In genomic region chr6:52168191-52169055, GRCm38 (mm10) we compare ENCODE assay signal across 8 mouse cellular contexts. TPM values are rescaled to one million over a fixed set of nuclear protein-coding genes. Genes with fewer than 3 reads are reported as not detected.
DNase-seq lines count a peak whose midpoint lies in the region; ATAC-seq and TF ChIP-seq lines count a peak whose summit lies in the region.

No protein-coding gene starts in this region.

- no peaks in the 10 kb centered on the region; the same call in 1 of the 2 replicates for H3K4me1 ChIP-seq in liver, adult 2 months (ENCODE audit: control insufficient read depth, insufficient read depth, low read length)
- peaks cover 45% of the 10 kb centered on the region for H3K4me1 ChIP-seq in intestine, embryonic 14.5 days (replicated peaks; ENCODE audit: control insufficient read depth, insufficient read depth, low read length)
- peaks cover 99% of the 10 kb centered on the region for H3K4me1 ChIP-seq in neural tube, embryonic 13.5 days (replicated peaks)
- no peaks in the 10 kb centered on the region for H3K4me1 ChIP-seq in cerebellum, adult 2 months (ENCODE audit: control insufficient read depth, insufficient read depth, low read length)

- ATAC-seq in intestine, embryonic 14.5 days (replicated peaks; ENCODE audit: low FRiP score, low TSS enrichment, low read depth) = no peak
- ATAC-seq in neural tube, embryonic 13.5 days (ENCODE audit: low read depth) = no peak

- H3K36me3 ChIP-seq in liver, adult 2 months (ENCODE audit: control insufficient read depth, insufficient read depth, low read length) = no peaks in the 10 kb centered on the region
- H3K36me3 ChIP-seq in intestine, embryonic 14.5 days (ENCODE audit: control insufficient read depth, insufficient read depth, low read length) = no peaks in the 10 kb centered on the region
- peaks cover 23% of the 10 kb centered on the region for H3K36me3 ChIP-seq in neural tube, embryonic 13.5 days

- WGBS in liver, adult 2 months = 7% methylated on average over 42 of the region's 42 CpGs
- WGBS in intestine, embryonic 14.5 days = 21% methylated on average over 42 of the region's 42 CpGs
- WGBS in neural tube, embryonic 13.5 days = 3% methylated on average over 42 of the region's 42 CpGs
- 3% methylated on average over 42 of the region's 42 CpGs for WGBS in cerebellum, adult 2 months

- H3K27ac ChIP-seq in liver, adult 2 months (replicated peaks; ENCODE audit: insufficient read depth, low read depth, low read length) = no peak overlapping the region; the same call in 1 of the 2 replicates
- H3K27ac ChIP-seq in intestine, embryonic 14.5 days (ENCODE audit: low read depth) = peak overlapping the region; percentile 95
- H3K27ac ChIP-seq in neural tube, embryonic 13.5 days (replicated peaks) = peak overlapping the region; percentile 99
- no peak overlapping the region for H3K27ac ChIP-seq in cerebellum, adult 2 months (ENCODE audit: insufficient read depth, low read length)

- H3K27me3 ChIP-seq in liver, adult 2 months (ENCODE audit: control insufficient read depth, insufficient read depth, low read length) = peaks cover 19% of the 10 kb centered on the region; the same call in 1 of the 2 replicates
- H3K27me3 ChIP-seq in intestine, embryonic 14.5 days (replicated peaks; ENCODE audit: control insufficient read depth, insufficient read depth, low read length) = 0 out of 2 replicates have a peak, but pooled peaks cover 8% of the 10 kb centered on the region
- no peaks in the 10 kb centered on the region for H3K27me3 ChIP-seq in neural tube, embryonic 13.5 days
- H3K27me3 ChIP-seq in cerebellum, adult 2 months (ENCODE audit: control insufficient read depth, insufficient read depth, low read length) = peaks cover 19% of the 10 kb centered on the region; the same call in 1 of the 2 replicates

- no peak for TF ChIP-seq POLR2A in liver, adult 2 months (IDR thresholded peaks at IDR 0.05; ENCODE audit: extremely low read depth, insufficient read depth, low read length)
- no peak for TF ChIP-seq POLR2A in cerebellum, adult 2 months (IDR thresholded peaks at IDR 0.05; ENCODE audit: borderline replicate concordance, insufficient read depth, low read length)

- no peaks in the 10 kb centered on the region for H3K9me3 ChIP-seq in intestine, embryonic 14.5 days (ENCODE audit: control insufficient read depth, low read length)
- no peaks in the 10 kb centered on the region for H3K9me3 ChIP-seq in neural tube, embryonic 13.5 days

- H3K4me3 ChIP-seq in liver, adult 2 months (ENCODE audit: insufficient read depth, low read depth, low read length) = peak overlapping the region; percentile 24; the same call in 1 of the 2 replicates
- H3K4me3 ChIP-seq in intestine, embryonic 14.5 days (ENCODE audit: low read depth, low read length) = peak overlapping the region; percentile 59
- H3K4me3 ChIP-seq in neural tube, embryonic 13.5 days = peak overlapping the region; percentile 89
- H3K4me3 ChIP-seq in cerebellum, adult 2 months (replicated peaks; ENCODE audit: insufficient read depth, low read depth, low read length) = no peak overlapping the region

- no peaks in the 10 kb centered on the region for H3K79me2 ChIP-seq in liver, adult 2 months (ENCODE audit: control insufficient read depth, insufficient read depth, low read length)

- H3K4me2 ChIP-seq in intestine, embryonic 14.5 days (ENCODE audit: low read length) = peak overlapping the region; percentile 70
- peak overlapping the region; percentile 75 for H3K4me2 ChIP-seq in neural tube, embryonic 13.5 days

- H3K9ac ChIP-seq in liver, adult 2 months (ENCODE audit: low read depth, low read length) = peak overlapping the region; percentile 55; the same call in 1 of the 2 replicates
- H3K9ac ChIP-seq in intestine, embryonic 14.5 days (ENCODE audit: low read length) = peak overlapping the region; percentile 87
- H3K9ac ChIP-seq in neural tube, embryonic 13.5 days = peak overlapping the region; percentile 92

- DNase-seq in adrenal gland, postnatal 10 days = peak; percentile 69
- DNase-seq in adrenal gland, adult 18-20 months (ENCODE audit: low spot score in 2 of 2) = no peak
- DNase-seq in liver, adult 2 months (ENCODE audit: extremely low read depth, low read depth, low spot score) = no peak
- no peak for DNase-seq in liver
- DNase-seq in intestine, embryonic 14.5 days (ENCODE audit: low spot score) = peak; percentile 74
- DNase-seq in cerebellum, adult 9-11 months = no peak
- no peak for DNase-seq in cerebellum, adult 2 months

- no peak for TF ChIP-seq CTCF in liver, adult 2 months (IDR thresholded peaks at IDR 0.05; ENCODE audit: low read depth, low read length)
- no peak for TF ChIP-seq CTCF in cerebellum, adult 2 months (IDR thresholded peaks at IDR 0.05; ENCODE audit: borderline replicate concordance, insufficient read depth, low read depth, low read length)

RNA-seq across cellular contexts. Expression of gene Hoxa2, which starts 3.8 kb away (rescaled TPM):
- 1 to 10 TPM; 2.3 to 5.1 TPM for total RNA-seq in adrenal gland, postnatal 10 days (2021)
- total RNA-seq in adrenal gland, adult 18-20 months (2021) = 1 to 10 TPM in 1 of 2 experiments, under 1 TPM in 1; 0.96 to 1.3 TPM
- 0.09 and 0.40 TPM in 2 replicates for total RNA-seq in liver, adult 2 months (2014; rRNA removed)
- 0.27 and 0.34 TPM in 2 replicates for polyA plus RNA-seq in liver, adult 2 months (2012; rRNA removed)
- polyA plus RNA-seq in intestine, embryonic 14.5 days (2014; fragmentation: Nextera tagmentation; extraction: Ambion mirVana) = 10.1 and 10.8 TPM in 2 replicates
- 11.9 and 13.7 TPM in 2 replicates for polyA plus RNA-seq in neural tube, embryonic 13.5 days (2015; fragmentation: Nextera tagmentation; extraction: Ambion mirVana)
- polyA plus RNA-seq in cerebellum, adult 2 months (2012; rRNA removed) = 1.8 and 2.8 TPM in 2 replicates

RNA-seq across cellular contexts. Expression of gene 5730596B20Rik, which starts 8.9 kb away (rescaled TPM):
- total RNA-seq in adrenal gland, postnatal 10 days (2021) = under 1 TPM; 0.27 to 0.94 TPM
- total RNA-seq in adrenal gland, adult 18-20 months (2021) = under 1 TPM; 0.13 to 0.33 TPM
- total RNA-seq in liver, adult 2 months (2014; rRNA removed) = 0.09 TPM in 1 of 2 replicates, not detected in the other
- 0.02 TPM in 2 replicates for polyA plus RNA-seq in liver, adult 2 months (2012; rRNA removed)
- 2.5 and 2.8 TPM in 2 replicates for polyA plus RNA-seq in intestine, embryonic 14.5 days (2014; fragmentation: Nextera tagmentation; extraction: Ambion mirVana)
- polyA plus RNA-seq in neural tube, embryonic 13.5 days (2015; fragmentation: Nextera tagmentation; extraction: Ambion mirVana) = 3.5 and 4.1 TPM in 2 replicates
- polyA plus RNA-seq in cerebellum, adult 2 months (2012; rRNA removed) = 0.16 and 0.18 TPM in 2 replicates

RNA-seq across cellular contexts. Expression of gene Hoxa1, which starts 10.3 kb away (rescaled TPM):
- 1 to 10 TPM in 1 of 2 experiments, under 1 TPM in 1; 0.91 to 1.2 TPM for total RNA-seq in adrenal gland, postnatal 10 days (2021)
- under 1 TPM; 0.29 to 0.43 TPM for total RNA-seq in adrenal gland, adult 18-20 months (2021)
- 0.13 TPM in 1 of 2 replicates, not detected in the other for total RNA-seq in liver, adult 2 months (2014; rRNA removed)
- polyA plus RNA-seq in liver, adult 2 months (2012; rRNA removed) = 0.10 and 0.18 TPM in 2 replicates
- polyA plus RNA-seq in intestine, embryonic 14.5 days (2014; fragmentation: Nextera tagmentation; extraction: Ambion mirVana) = 1.2 and 1.4 TPM in 2 replicates
- polyA plus RNA-seq in neural tube, embryonic 13.5 days (2015; fragmentation: Nextera tagmentation; extraction: Ambion mirVana) = 2.0 and 3.0 TPM in 2 replicates
- polyA plus RNA-seq in cerebellum, adult 2 months (2012; rRNA removed) = 0.65 and 0.80 TPM in 2 replicates

RNA-seq across cellular contexts. Expression of gene Hoxa4, which starts 23.1 kb away (rescaled TPM):
- total RNA-seq in adrenal gland, postnatal 10 days (2021) = 10 to 100 TPM in 1 of 2 experiments, 1 to 10 TPM in 1; 8.0 to 11.4 TPM
- 1 to 10 TPM; 1.8 to 3.1 TPM for total RNA-seq in adrenal gland, adult 18-20 months (2021)
- total RNA-seq in liver, adult 2 months (2014; rRNA removed) = 0.28 TPM in 1 of 2 replicates, not detected in the other
- 0.23 and 0.39 TPM in 2 replicates for polyA plus RNA-seq in liver, adult 2 months (2012; rRNA removed)
- 7.5 and 7.7 TPM in 2 replicates for polyA plus RNA-seq in intestine, embryonic 14.5 days (2014; fragmentation: Nextera tagmentation; extraction: Ambion mirVana)
- 5.7 and 5.8 TPM in 2 replicates for polyA plus RNA-seq in neural tube, embryonic 13.5 days (2015; fragmentation: Nextera tagmentation; extraction: Ambion mirVana)
- 4.1 and 5.1 TPM in 2 replicates for polyA plus RNA-seq in cerebellum, adult 2 months (2012; rRNA removed)

RNA-seq across cellular contexts. Expression of gene Hoxa5, which starts 36.0 kb away (rescaled TPM):
- 10 to 100 TPM; 28.0 to 28.2 TPM for total RNA-seq in adrenal gland, postnatal 10 days (2021)
- 10 to 100 TPM; 13.3 to 20.2 TPM for total RNA-seq in adrenal gland, adult 18-20 months (2021)
- total RNA-seq in liver, adult 2 months (2014; rRNA removed) = 0.28 and 0.40 TPM in 2 replicates
- polyA plus RNA-seq in liver, adult 2 months (2012; rRNA removed) = 0.10 and 0.16 TPM in 2 replicates
- 30.1 and 34.1 TPM in 2 replicates for polyA plus RNA-seq in intestine, embryonic 14.5 days (2014; fragmentation: Nextera tagmentation; extraction: Ambion mirVana)
- 44.7 and 66.8 TPM in 2 replicates for polyA plus RNA-seq in neural tube, embryonic 13.5 days (2015; fragmentation: Nextera tagmentation; extraction: Ambion mirVana)
- 4.6 and 6.0 TPM in 2 replicates for polyA plus RNA-seq in cerebellum, adult 2 months (2012; rRNA removed)

Comparison
In these comparisons a context has a peak if more than half of its experiments do, and no peak if none do; other contexts are left out.
1. DNase-seq: peak in adrenal gland, postnatal 10 days (single experiment) and intestine, embryonic 14.5 days (single experiment); none in adrenal gland, adult 18-20 months (0 of 2), liver, adult 2 months (single experiment), liver (single experiment), cerebellum, adult 9-11 months (single experiment) and cerebellum, adult 2 months (0 of 2).
2. H3K27ac ChIP-seq: peak in intestine, embryonic 14.5 days (single experiment) and neural tube, embryonic 13.5 days (single experiment); none in liver, adult 2 months (single experiment) and cerebellum, adult 2 months (single experiment).
3. Peak in every context shown above with its lines, with median percentiles within 50 percentile points of each other: H3K9ac ChIP-seq.